Mouse (Mus musculus): ENCODE measurements around the gene Fbxo31. TPM values are rescaled to one million over a fixed set of nuclear protein-coding genes. Genes with fewer than 3 reads are reported as not detected.

The Fbxo31 gene
- total and polyA plus RNA-seq, 2 experiments from 2014 or later, result 38.2 to 58.3 TPM

- no peak for DNase-seq
- no peaks in the 10 kb centered on the region for H3K36me3 ChIP-seq (ENCODE audit: insufficient read depth)
- 53% methylated on average over 13 of the region's 13 CpGs for whole genome bisulfite sequencing
- H3K9me3 ChIP-seq (ENCODE audit: low read length), result no peaks in the 10 kb centered on the region
- no peak overlapping the region for H3K4me2 ChIP-seq (ENCODE audit: low read depth)
- no peak overlapping the region for H3K27ac ChIP-seq (ENCODE audit: low read depth, low read length)
- no peak for TF ChIP-seq CTCF (IDR thresholded peaks at IDR 0.05; ENCODE audit: low read depth)
- ATAC-seq, result no peak
- H3K9ac ChIP-seq, result no peak overlapping the region
- no peaks in the 10 kb centered on the region for H3K4me1 ChIP-seq (ENCODE audit: insufficient read depth)
- H3K4me3 ChIP-seq (ENCODE audit: low read depth, low read length), result no peak overlapping the region
- H3K27me3 ChIP-seq (ENCODE audit: insufficient read depth, low read length), result no peaks in the 10 kb centered on the region
These were observed 35.7 kb downstream of the Fbxo31 start for GRCm38 (mm10) chr8:121542901-121543300.

GRCm38 (mm10) chr8:121541862-121542261 is 36.7 kb downstream of the Fbxo31 start:
- 85% methylated on average over 19 of the region's 19 CpGs for WGBS
- Histone ChIP-seq H3K27me3 (ENCODE audit: insufficient read depth, low read length) (no peaks in the 10 kb centered on the region), H3K9me3 (ENCODE audit: low read length) (no peaks in the 10 kb centered on the region), H3K27ac (ENCODE audit: low read depth, low read length) (no peak overlapping the region), H3K4me3 (ENCODE audit: low read depth, low read length) (no peak overlapping the region), H3K36me3 (ENCODE audit: insufficient read depth) (no peaks in the 10 kb centered on the region), H3K4me2 (ENCODE audit: low read depth) (no peak overlapping the region), H3K4me1 (ENCODE audit: insufficient read depth) (no peaks in the 10 kb centered on the region), H3K9ac (no peak overlapping the region)
- DNase-seq (no peak), ATAC-seq (no peak)
- TF ChIP-seq CTCF (IDR thresholded peaks at IDR 0.05; ENCODE audit: low read depth), result no peak

- 50% methylated on average over 5 of the region's 5 CpGs for WGBS
- ATAC-seq (no peak), DNase-seq (peak; percentile 22)
- no peak overlapping the region for H3K9ac ChIP-seq
- no peaks in the 10 kb centered on the region for H3K4me1 ChIP-seq (ENCODE audit: insufficient read depth)
- TF ChIP-seq CTCF (IDR thresholded peaks at IDR 0.05; ENCODE audit: low read depth), result peak; percentile 51
- H3K4me3 ChIP-seq (ENCODE audit: low read depth, low read length), result no peak overlapping the region
- no peaks in the 10 kb centered on the region for H3K27me3 ChIP-seq (ENCODE audit: insufficient read depth, low read length)
- no peaks in the 10 kb centered on the region for H3K36me3 ChIP-seq (ENCODE audit: insufficient read depth)
- no peak overlapping the region for H3K27ac ChIP-seq (ENCODE audit: low read depth, low read length)
- no peak overlapping the region for H3K4me2 ChIP-seq (ENCODE audit: low read depth)
- no peaks in the 10 kb centered on the region for H3K9me3 ChIP-seq (ENCODE audit: low read length)
These were observed 46.2 kb downstream of the Fbxo31 start for GRCm38 (mm10) chr8:121532381-121532780.

GRCm38 (mm10) chr8:121530639-121531038 is 48.0 kb downstream of the Fbxo31 start:
- H3K9ac ChIP-seq, result no peak overlapping the region
- no peak for TF ChIP-seq CTCF (IDR thresholded peaks at IDR 0.05; ENCODE audit: low read depth)
- WGBS, result 87% methylated on average over 10 of the region's 10 CpGs
- H3K27ac ChIP-seq (ENCODE audit: low read depth, low read length), result no peak overlapping the region
- H3K36me3 ChIP-seq (ENCODE audit: insufficient read depth), result no peaks in the 10 kb centered on the region
- no peaks in the 10 kb centered on the region for H3K4me1 ChIP-seq (ENCODE audit: insufficient read depth)
- no peak overlapping the region for H3K4me3 ChIP-seq (ENCODE audit: low read depth, low read length)
- H3K27me3 ChIP-seq (ENCODE audit: insufficient read depth, low read length), result no peaks in the 10 kb centered on the region
- ATAC-seq, result no peak
- H3K9me3 ChIP-seq (ENCODE audit: low read length), result no peaks in the 10 kb centered on the region
- DNase-seq, result no peak
- H3K4me2 ChIP-seq (ENCODE audit: low read depth), result no peak overlapping the region

GRCm38 (mm10) chr8:121528790-121529189 is 49.8 kb downstream of the Fbxo31 start:
- Histone ChIP-seq H3K9ac (no peak overlapping the region), H3K4me1 (ENCODE audit: insufficient read depth) (no peaks in the 10 kb centered on the region), H3K36me3 (ENCODE audit: insufficient read depth) (no peaks in the 10 kb centered on the region), H3K27me3 (ENCODE audit: insufficient read depth, low read length) (no peaks in the 10 kb centered on the region), H3K9me3 (ENCODE audit: low read length) (no peaks in the 10 kb centered on the region), H3K4me2 (ENCODE audit: low read depth) (no peak overlapping the region), H3K27ac (ENCODE audit: low read depth, low read length) (no peak overlapping the region), H3K4me3 (ENCODE audit: low read depth, low read length) (no peak overlapping the region)
- no peak for ATAC-seq
- WGBS, result 87% methylated on average over 15 of the region's 15 CpGs
- no peak for TF ChIP-seq CTCF (IDR thresholded peaks at IDR 0.05; ENCODE audit: low read depth)
- DNase-seq, result no peak

GRCm38 (mm10) chr8:121527751-121528150 is 50.9 kb downstream of the Fbxo31 start:
- no peak for DNase-seq
- no peaks in the 10 kb centered on the region for H3K36me3 ChIP-seq (ENCODE audit: insufficient read depth)
- H3K4me2 ChIP-seq (ENCODE audit: low read depth), result no peak overlapping the region
- WGBS, result 81% methylated on average over 9 of the region's 9 CpGs
- no peak overlapping the region for H3K9ac ChIP-seq
- ATAC-seq, result no peak
- H3K9me3 ChIP-seq (ENCODE audit: low read length), result no peaks in the 10 kb centered on the region
- no peaks in the 10 kb centered on the region for H3K27me3 ChIP-seq (ENCODE audit: insufficient read depth, low read length)
- H3K4me3 ChIP-seq (ENCODE audit: low read depth, low read length), result no peak overlapping the region
- no peaks in the 10 kb centered on the region for H3K4me1 ChIP-seq (ENCODE audit: insufficient read depth)
- no peak for TF ChIP-seq CTCF (IDR thresholded peaks at IDR 0.05; ENCODE audit: low read depth)
- no peak overlapping the region for H3K27ac ChIP-seq (ENCODE audit: low read depth, low read length)

GRCm38 (mm10) chr8:121526811-121527550 is 51.6 kb downstream of the Fbxo31 start:
- H3K4me1 ChIP-seq (ENCODE audit: insufficient read depth), result no peaks in the 10 kb centered on the region
- DNase-seq, result no peak
- H3K9ac ChIP-seq, result no peak overlapping the region
- no peak overlapping the region for H3K27ac ChIP-seq (ENCODE audit: low read depth, low read length)
- H3K9me3 ChIP-seq (ENCODE audit: low read length), result no peaks in the 10 kb centered on the region
- no peak for TF ChIP-seq CTCF (IDR thresholded peaks at IDR 0.05; ENCODE audit: low read depth)
- H3K4me2 ChIP-seq (ENCODE audit: low read depth), result no peak overlapping the region
- H3K36me3 ChIP-seq (ENCODE audit: insufficient read depth), result no peaks in the 10 kb centered on the region
- ATAC-seq, result no peak
- no peak overlapping the region for H3K4me3 ChIP-seq (ENCODE audit: low read depth, low read length)
- 59% methylated on average over 6 of the region's 6 CpGs for WGBS
- H3K27me3 ChIP-seq (ENCODE audit: insufficient read depth, low read length), result no peaks in the 10 kb centered on the region

Data from forebrain, postnatal 0 days (tissue).